ENCODE assay signal across 12 mouse cellular contexts in the genomic region with DNA sequence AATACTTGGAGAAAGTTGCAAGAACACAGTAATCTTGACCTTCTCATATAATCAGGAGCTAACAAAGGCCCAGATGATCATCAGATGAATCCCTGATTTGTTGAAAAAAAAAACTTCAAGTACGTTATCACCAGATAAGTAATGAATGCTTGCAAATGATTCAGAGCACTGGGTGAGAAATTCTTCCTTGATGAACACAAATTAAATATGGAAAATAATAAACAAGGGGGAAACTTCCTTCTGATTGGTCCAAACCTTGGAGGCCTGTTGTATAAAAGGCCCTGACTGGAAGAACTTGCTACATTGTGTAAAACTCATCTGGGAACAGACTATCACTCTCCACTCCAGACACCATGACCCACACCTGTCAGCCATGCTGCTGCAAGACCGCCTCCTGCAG.
"Had no signal": no experiment of that assay in that cellular context is flagged by ENCODE, and none has a peak within 500 bp of the region (broad histone marks: within the 10 kb centered on the region; RNA-seq: fewer than 3 reads in every experiment).

Krtap31-1 (plus strand) TSS at position 301 of the 400 bp plus-strand sequence.

- DNase-seq: retina, postnatal 1 day; right cerebral cortex, adult 18-20 months; right cerebral cortex, postnatal 14 days; right cerebral cortex, postnatal 25 days; right cerebral cortex, postnatal 4 days; spleen, adult 18-20 months; thymus, adult 18-20 months; thymus, adult 2 months; thymus, postnatal 14 days; thymus, postnatal 25 days; thymus, postnatal 36 days; thymus, postnatal 4 days had no signal
